Mouse (Mus musculus): ENCODE measurements around the gene Scrn3. TPM values are rescaled to one million over a fixed set of nuclear protein-coding genes. Genes with fewer than 3 reads are reported as not detected.

Scrn3 gene
- polyA plus RNA-seq, 1 experiment from 2014 or later, result 19.2 TPM

DNA sequence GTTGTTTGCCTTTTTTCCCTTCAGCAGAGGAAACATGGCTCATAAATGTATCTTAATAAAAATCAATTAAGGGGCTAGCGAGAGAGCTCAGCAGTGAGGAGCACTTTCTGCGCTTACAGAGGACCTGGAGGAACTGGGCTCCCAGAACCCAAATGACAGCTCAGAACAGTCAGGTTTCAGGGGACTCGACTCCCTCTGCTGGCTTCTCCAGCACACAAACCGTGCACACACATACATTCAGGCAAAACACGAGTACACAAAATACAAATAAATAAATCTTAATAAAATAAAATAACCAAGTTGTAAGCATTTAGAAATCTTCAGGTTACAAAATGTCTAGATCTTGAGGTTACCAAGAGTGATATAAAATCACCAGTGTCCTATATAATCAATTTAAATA, 51.0 kb downstream of the Scrn3 start:
- Histone ChIP-seq H3K36me3 (ENCODE audit: insufficient read depth, low read length) (0 out of 2 replicates have a peak, but pooled peaks cover 3% of the 10 kb centered on the region), H3K27ac (ENCODE audit: low read length) (no peak overlapping the region), H3K9me3 (ENCODE audit: low read length) (peaks cover 3% of the 10 kb centered on the region; the same call in 1 of the 2 replicates), H3K9ac (replicated peaks; ENCODE audit: low read length) (no peak overlapping the region), H3K4me1 (ENCODE audit: insufficient read depth, low read length) (no peaks in the 10 kb centered on the region), H3K4me3 (ENCODE audit: low read length) (no peak overlapping the region), H3K4me2 (replicated peaks; ENCODE audit: low read depth, low read length) (no peak overlapping the region), H3K27me3 (ENCODE audit: insufficient read depth, low read length) (no peaks in the 10 kb centered on the region)
- WGBS, result 75% methylated on average over 5 of the region's 5 CpGs
- ATAC-seq (ENCODE audit: low FRiP score, low TSS enrichment), result no peak

DNA sequence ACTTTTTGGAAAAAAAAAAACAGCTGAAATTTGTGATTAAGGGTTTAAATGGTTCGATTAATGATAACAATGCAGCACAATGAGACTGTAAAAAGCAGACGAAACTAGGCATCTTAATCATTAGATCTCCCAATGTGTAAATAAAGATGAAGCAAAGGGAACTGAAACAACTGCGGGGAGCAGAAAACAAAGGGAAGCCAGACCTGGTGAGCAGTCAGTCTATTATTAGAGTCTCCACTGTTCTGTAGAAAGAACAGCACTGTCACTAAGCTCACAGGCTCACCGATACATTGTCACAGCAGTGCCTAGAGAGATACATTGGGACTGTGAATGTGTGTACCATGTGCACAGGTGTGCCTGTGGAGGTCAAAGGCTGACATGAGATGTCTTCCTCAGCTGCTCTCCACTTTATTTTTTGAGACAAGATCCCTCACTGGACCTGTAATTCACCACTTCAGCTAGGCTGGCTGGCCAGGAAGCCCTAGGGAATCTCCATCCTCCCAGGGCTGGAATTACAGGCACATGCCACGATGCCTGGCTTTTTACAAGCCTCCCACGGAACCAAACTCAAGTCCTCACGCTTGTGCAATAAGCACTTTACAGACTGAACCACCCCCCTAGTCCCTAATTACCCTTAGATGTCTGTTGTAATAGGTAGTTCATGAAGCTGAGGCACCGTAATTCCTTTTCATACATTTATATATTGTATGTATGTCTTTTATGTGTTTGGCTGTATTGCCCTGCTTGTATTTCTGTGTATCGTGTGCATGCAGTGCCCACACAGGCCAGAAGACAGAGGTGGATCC, 59.3 kb downstream of the Scrn3 start:
- ATAC-seq (ENCODE audit: low FRiP score, low TSS enrichment), result no peak
- H3K4me1 ChIP-seq (ENCODE audit: insufficient read depth, low read length), result peaks cover 14% of the 10 kb centered on the region
- H3K4me3 ChIP-seq (ENCODE audit: low read length), result no peak overlapping the region
- no peaks in the 10 kb centered on the region for H3K36me3 ChIP-seq (ENCODE audit: insufficient read depth, low read length)
- no peaks in the 10 kb centered on the region for H3K27me3 ChIP-seq (ENCODE audit: insufficient read depth, low read length)
- H3K9ac ChIP-seq (replicated peaks; ENCODE audit: low read length), result no peak overlapping the region
- H3K27ac ChIP-seq (ENCODE audit: low read length), result no peak overlapping the region
- H3K4me2 ChIP-seq (replicated peaks; ENCODE audit: low read depth, low read length), result no peak overlapping the region
- WGBS, result 66% methylated on average over 9 of the region's 9 CpGs
- H3K9me3 ChIP-seq (ENCODE audit: low read length), result no peaks in the 10 kb centered on the region

DNA sequence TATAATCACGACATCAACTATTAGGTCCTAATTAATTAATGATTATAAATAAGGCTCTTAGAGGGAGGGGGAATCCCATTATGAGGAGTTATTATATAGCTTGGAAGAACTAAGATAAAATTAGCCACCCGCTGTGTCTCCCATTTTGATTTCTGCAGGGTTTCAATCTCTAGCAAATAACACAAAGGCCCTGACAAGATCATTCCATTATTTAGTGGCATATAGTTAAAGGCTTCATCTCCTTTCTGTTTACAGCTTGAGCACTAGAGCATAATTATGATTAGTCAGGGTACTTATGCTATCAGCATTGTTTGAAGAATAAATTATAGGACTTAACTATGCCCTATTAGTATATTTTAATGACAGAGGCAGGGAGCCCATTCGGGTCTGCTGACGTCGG, 65.9 kb downstream of the Scrn3 start:
- no peak for ATAC-seq (ENCODE audit: low FRiP score, low TSS enrichment)
- Histone ChIP-seq H3K4me3 (ENCODE audit: low read length) (no peak overlapping the region), H3K36me3 (ENCODE audit: insufficient read depth, low read length) (no peaks in the 10 kb centered on the region), H3K9me3 (ENCODE audit: low read length) (no peaks in the 10 kb centered on the region), H3K9ac (replicated peaks; ENCODE audit: low read length) (no peak overlapping the region), H3K4me2 (replicated peaks; ENCODE audit: low read depth, low read length) (no peak overlapping the region), H3K4me1 (ENCODE audit: insufficient read depth, low read length) (peaks cover 17% of the 10 kb centered on the region), H3K27me3 (ENCODE audit: insufficient read depth, low read length) (no peaks in the 10 kb centered on the region), H3K27ac (ENCODE audit: low read length) (no peak overlapping the region)
- 84% methylated on average over 5 of the region's 5 CpGs for whole genome bisulfite sequencing

DNA sequence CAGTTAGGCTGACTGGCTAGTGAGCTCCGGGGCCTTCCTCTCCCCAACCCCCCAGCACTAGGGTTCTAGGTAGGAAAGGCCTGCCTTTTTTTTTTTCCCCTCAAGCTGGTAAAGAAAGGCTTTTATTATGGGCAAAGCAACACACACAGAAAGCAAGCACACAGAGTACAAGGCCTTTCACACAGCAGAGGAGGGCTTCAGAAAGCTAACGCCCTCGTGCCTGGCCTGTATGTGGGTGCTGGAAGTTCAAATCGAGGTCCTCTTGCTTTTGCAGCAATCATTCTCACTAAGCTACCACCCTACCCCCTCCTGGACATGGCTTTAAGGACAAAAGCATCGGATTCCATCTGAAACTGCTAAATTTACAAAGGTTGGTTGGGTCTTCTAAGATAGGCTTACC, 67.3 kb downstream of the Scrn3 start:
- peak overlapping the region; percentile 55 for H3K27ac ChIP-seq (ENCODE audit: low read length)

DNA sequence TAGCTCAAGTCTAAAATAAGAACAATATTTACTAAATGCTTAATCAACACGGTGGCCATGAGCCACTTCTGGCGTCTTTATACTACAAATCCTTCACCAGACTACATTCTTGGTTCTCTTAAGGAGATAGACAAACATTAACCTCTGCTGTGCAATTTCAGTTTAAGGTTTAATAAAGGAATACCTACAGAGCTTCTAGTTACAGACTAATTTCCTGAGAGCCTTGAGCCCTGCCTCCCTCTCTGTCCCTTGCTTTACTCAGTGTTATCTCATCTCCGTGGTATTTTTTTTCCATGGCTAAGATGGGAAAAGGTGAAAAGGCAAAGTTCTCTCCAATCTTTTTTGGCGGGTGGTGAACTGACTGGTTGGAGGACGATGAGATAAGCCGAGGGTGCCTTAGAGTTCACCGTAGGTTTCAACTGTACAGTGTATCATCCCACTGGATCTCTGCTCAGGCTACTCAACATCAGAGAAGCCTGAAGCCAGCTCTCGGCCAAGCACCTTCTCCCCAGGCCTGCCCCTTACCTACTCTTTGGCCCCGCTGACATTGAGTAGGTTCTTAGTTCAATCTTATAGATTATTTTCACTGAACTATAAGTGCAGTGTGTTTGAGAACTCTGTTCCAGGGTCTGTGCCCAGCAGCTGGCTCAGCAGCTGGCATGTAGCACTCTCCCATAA, 68.0 kb downstream of the Scrn3 start:
- peak; percentile 81 for ATAC-seq (ENCODE audit: low FRiP score, low TSS enrichment)
- 60% methylated on average over 9 of the region's 9 CpGs for WGBS
- Histone ChIP-seq H3K4me3 (ENCODE audit: low read length) (no peak overlapping the region), H3K9me3 (ENCODE audit: low read length) (no peaks in the 10 kb centered on the region), H3K27me3 (ENCODE audit: insufficient read depth, low read length) (no peaks in the 10 kb centered on the region), H3K4me1 (ENCODE audit: insufficient read depth, low read length) (peaks cover 7% of the 10 kb centered on the region), H3K4me2 (replicated peaks; ENCODE audit: low read depth, low read length) (no peak overlapping the region), H3K36me3 (ENCODE audit: insufficient read depth, low read length) (no peaks in the 10 kb centered on the region), H3K27ac (ENCODE audit: low read length) (peak overlapping the region; percentile 31), H3K9ac (replicated peaks; ENCODE audit: low read length) (no peak overlapping the region)

More for the DNA sequence above, 67.3 kb downstream of the Scrn3 start:
- H3K36me3 ChIP-seq (ENCODE audit: insufficient read depth, low read length), result no peaks in the 10 kb centered on the region
- no peak overlapping the region for H3K9ac ChIP-seq (replicated peaks; ENCODE audit: low read length)
- H3K4me1 ChIP-seq (ENCODE audit: insufficient read depth, low read length), result peaks cover 13% of the 10 kb centered on the region
- no peak; the same call in 1 of the 2 replicates for ATAC-seq (ENCODE audit: low FRiP score, low TSS enrichment)
- no peak overlapping the region for H3K4me3 ChIP-seq (ENCODE audit: low read length)
- no peaks in the 10 kb centered on the region for H3K27me3 ChIP-seq (ENCODE audit: insufficient read depth, low read length)
- no peak overlapping the region for H3K4me2 ChIP-seq (replicated peaks; ENCODE audit: low read depth, low read length)
- H3K9me3 ChIP-seq (ENCODE audit: low read length), result no peaks in the 10 kb centered on the region
- WGBS, result 64% methylated on average over 5 of the region's 5 CpGs

DNA sequence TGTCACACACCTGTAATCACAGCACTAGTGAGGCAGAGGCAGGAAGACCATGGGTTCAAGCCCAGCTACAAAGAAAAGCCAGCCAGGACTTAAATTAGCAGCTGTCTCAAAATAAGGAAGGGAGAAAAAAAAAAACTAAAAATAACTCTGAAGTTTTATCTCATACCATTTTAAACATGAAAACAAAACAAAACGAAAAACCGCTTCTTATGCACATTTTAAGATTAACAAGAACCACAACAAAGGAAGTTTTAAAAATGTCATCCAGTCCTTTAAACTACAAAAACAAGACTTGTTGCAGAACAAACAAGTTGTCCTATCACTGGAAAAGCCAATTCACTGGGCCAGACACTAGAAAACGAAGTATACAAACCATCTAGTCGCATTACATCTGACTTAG, 72.8 kb downstream of the Scrn3 start:
- Histone ChIP-seq H3K27ac (ENCODE audit: low read length) (no peak overlapping the region), H3K4me3 (ENCODE audit: low read length) (peak overlapping the region; percentile 59; the same call in 1 of the 2 replicates), H3K4me1 (ENCODE audit: insufficient read depth, low read length) (peaks cover 10% of the 10 kb centered on the region), H3K4me2 (replicated peaks; ENCODE audit: low read depth, low read length) (peak overlapping the region; percentile 74), H3K36me3 (ENCODE audit: insufficient read depth, low read length) (no peaks in the 10 kb centered on the region), H3K27me3 (ENCODE audit: insufficient read depth, low read length) (no peaks in the 10 kb centered on the region), H3K9ac (replicated peaks; ENCODE audit: low read length) (no peak overlapping the region), H3K9me3 (ENCODE audit: low read length) (no peaks in the 10 kb centered on the region)
- 67% methylated on average over 4 of the region's 4 CpGs for WGBS
- ATAC-seq (ENCODE audit: low FRiP score, low TSS enrichment), result no peak

DNA sequence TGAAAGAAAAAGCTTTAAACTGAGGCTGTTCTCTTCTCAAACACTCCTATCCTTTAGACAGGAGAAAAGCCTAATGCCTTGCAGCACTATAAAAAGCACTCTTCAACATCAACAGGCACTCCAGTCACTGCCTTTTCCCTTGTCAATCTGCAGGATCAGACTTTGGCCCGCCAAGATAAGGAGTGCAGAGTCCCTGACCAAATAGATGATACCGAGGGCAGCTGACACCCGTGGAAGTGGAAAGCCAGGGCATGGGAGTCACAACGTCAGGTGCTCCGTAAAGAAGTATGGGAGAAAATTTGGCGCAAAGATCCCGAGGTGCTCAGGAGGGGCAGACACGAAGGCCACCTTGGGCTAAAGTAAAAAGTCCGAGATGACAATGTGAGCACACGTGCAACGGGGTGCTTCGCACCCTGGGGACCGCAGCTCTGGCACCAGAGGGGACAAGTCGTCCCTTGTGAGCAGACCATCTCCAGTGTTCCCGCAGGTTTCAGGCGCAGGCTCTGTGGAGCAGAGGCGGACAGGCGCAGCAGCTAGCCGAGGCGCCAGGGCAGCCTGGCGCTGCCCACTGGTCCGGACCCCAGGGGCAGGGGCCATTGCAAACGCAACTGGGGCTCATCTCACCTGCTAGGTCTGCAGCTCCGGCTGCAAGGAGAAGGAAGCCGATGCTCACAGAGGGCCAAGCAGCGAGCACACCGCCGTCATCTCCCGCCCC, 73.4 kb downstream of the Scrn3 start:
- Histone ChIP-seq H3K4me3 (ENCODE audit: low read length) (peak overlapping the region; percentile 59), H3K9me3 (ENCODE audit: low read length) (no peaks in the 10 kb centered on the region), H3K27ac (ENCODE audit: low read length) (no peak overlapping the region), H3K27me3 (ENCODE audit: insufficient read depth, low read length) (no peaks in the 10 kb centered on the region), H3K4me2 (replicated peaks; ENCODE audit: low read depth, low read length) (peak overlapping the region; percentile 74), H3K4me1 (ENCODE audit: insufficient read depth, low read length) (peaks cover 10% of the 10 kb centered on the region), H3K9ac (replicated peaks; ENCODE audit: low read length) (peak overlapping the region; percentile 57), H3K36me3 (ENCODE audit: insufficient read depth, low read length) (no peaks in the 10 kb centered on the region)
- no peak for ATAC-seq (ENCODE audit: low FRiP score, low TSS enrichment)
- 1% methylated on average over 29 of the region's 29 CpGs for WGBS

DNA sequence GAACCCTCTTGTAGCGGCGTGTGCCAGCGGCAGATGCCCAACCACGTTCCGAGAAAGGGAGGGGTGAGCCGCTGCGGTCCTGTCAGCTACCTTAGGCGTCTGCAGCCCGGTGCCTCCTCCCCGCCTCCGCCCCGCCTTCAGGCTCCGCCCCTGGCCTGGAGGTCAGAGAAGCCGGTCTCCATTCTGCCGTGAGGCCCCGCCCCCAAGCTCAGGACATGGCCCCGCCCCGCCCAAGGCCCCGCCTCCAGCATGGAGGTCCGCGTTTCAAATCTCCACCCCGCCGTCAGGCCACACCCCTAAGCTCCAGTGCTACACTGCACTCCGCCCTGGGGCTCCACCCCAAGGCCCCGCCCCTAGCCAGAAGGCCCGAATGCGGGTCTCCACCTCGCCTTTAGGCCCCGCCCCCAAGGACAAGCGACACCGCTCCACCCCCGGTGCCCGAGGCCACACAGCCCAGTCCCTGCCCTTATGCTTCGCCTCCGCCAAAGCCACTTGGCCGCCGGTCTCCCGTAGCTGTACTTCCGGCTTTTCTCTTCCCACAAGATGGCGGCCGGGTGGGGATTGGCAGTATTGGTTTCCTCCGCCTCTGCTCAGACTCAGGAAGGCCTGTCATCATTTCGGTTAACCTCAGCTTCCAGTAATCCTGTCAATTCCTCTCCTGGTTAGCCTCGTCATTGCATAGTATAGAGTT, 74.1 kb downstream of the Scrn3 start, which contains the start of gene Gpr155:
Gene Gpr155 (minus strand): TSS at position 217 of the 691 bp plus-strand sequence.
- peak; percentile 99 for ATAC-seq (ENCODE audit: low FRiP score, low TSS enrichment)
- peak within 1 kb of the TSS; percentile 59 for H3K9ac ChIP-seq (replicated peaks; ENCODE audit: low read length)

More for the DNA sequence above, 74.1 kb downstream of the Scrn3 start, which contains the start of gene Gpr155:
- peak within 1 kb of the TSS; percentile 74 for H3K4me2 ChIP-seq (replicated peaks; ENCODE audit: low read depth, low read length)
- under 1% methylated on average over 44 of the region's 44 CpGs for WGBS
- no peaks in the 10 kb centered on the region for H3K9me3 ChIP-seq (ENCODE audit: low read length)
- peaks cover 10% of the 10 kb centered on the region for H3K4me1 ChIP-seq (ENCODE audit: insufficient read depth, low read length)
- no peaks in the 10 kb centered on the region for H3K27me3 ChIP-seq (ENCODE audit: insufficient read depth, low read length)
- peak within 1 kb of the TSS; percentile 67 for H3K27ac ChIP-seq (ENCODE audit: low read length)
- peak within 1 kb of the TSS; percentile 59 for H3K4me3 ChIP-seq (ENCODE audit: low read length)
- no peaks in the 10 kb centered on the region for H3K36me3 ChIP-seq (ENCODE audit: insufficient read depth, low read length)

Measured in kidney, embryonic 16.5 days (tissue).